Mouse (Mus musculus): Measurements from ENCODE around the gene Fbxw8. TPM values are rescaled to one million over a fixed set of nuclear protein-coding genes. Genes with fewer than 3 reads are reported as not detected.

Fbxw8 gene
- polyA plus RNA-seq, 2 experiments, result 27.9 to 55.2 TPM

DNA sequence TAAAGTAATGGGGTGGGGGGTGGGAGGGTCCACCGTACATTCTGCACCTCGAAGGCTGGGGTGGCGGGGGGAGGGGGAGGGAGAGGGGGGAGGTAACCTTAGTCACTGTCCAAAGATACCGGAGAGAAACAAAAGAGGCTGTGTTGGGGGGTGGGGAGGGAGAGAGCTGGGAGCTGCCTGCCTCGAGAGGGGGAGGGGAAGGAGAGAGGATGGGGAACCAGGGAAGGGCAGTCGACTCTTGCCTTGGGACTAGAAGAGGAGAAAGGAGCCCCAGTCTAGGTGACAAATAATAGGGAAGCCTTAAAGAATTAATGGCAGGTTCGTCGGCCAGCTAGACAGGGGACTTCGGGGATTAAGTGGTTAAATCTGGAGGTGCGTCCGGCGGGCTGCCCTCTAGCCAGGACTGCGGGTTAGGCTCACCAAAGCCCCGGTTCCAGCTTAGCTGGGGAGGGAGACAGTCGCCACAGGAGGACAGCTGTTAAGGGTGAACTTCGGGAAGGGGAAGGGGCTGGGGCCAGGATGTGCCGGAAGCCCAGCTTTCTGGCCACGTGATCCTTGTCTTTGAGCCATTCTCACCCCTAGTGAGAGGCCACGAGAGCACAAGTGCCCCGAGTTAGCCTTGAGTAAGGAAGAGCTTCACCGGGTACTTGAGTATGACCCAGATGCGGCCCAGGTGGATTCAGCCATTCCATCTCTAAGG, 19.2 kb upstream of the Fbxw8 start:
- ATAC-seq (ENCODE audit: low FRiP score, low read depth), result no peak
- Histone ChIP-seq H3K36me3 (ENCODE audit: control insufficient read depth, insufficient read depth, low read length) (no peaks in the 10 kb centered on the region), H3K9ac (ENCODE audit: low read depth, low read length, severe bottlenecking) (no peak overlapping the region)

DNA sequence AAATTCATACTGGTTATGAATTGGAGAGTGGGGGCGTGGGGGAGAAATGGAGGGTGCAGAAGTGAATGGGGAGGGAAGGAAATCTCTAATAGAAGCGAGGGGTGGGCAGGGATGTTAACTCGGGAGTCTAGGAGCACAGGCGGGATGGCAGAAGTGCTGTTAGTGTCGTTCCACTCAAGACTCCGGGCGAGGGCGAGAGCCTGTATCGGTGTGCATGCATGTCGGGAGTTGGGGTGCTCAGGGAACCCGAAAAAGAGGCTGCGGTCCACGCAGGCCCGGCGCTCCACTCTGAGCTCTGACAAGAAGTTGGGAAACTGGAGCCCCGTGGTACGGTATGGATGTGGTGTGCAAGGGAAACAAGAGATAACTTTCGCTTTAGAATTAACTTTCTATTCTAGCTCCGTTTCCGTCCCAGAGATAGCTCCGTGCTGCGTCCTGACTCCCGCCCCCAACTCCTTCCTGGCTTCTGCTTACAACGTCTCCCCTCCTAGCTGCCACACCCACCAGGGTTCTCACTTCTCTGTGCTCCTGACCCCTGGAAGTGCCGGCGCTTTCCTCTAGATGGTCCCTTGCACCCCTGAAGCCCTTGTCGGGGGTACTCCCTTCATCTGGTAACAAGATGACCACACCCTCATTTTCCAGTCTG, 16.9 kb upstream of the Fbxw8 start:
- Histone ChIP-seq H3K27me3 (ENCODE audit: control insufficient read depth, insufficient read depth, low read length) (peaks cover 82% of the 10 kb centered on the region), H3K9me3 (ENCODE audit: control insufficient read depth, low read length) (peaks cover 6% of the 10 kb centered on the region), H3K4me1 (ENCODE audit: control insufficient read depth, insufficient read depth, low read length) (peaks cover 8% of the 10 kb centered on the region; the same call in 1 of the 2 replicates), H3K4me3 (replicated peaks; ENCODE audit: low read length) (peak overlapping the region; percentile 31), H3K9ac (ENCODE audit: low read depth, low read length, severe bottlenecking) (no peak overlapping the region), H3K27ac (replicated peaks; ENCODE audit: low read depth, low read length) (no peak overlapping the region), H3K36me3 (ENCODE audit: control insufficient read depth, insufficient read depth, low read length) (no peaks in the 10 kb centered on the region), H3K4me2 (replicated peaks; ENCODE audit: low read depth, low read length, severe bottlenecking) (peak overlapping the region; percentile 52)
- no peak for TF ChIP-seq POLR2A (IDR thresholded peaks at IDR 0.05; ENCODE audit: borderline replicate concordance, extremely low read depth, insufficient read depth, insufficient read length)
- DNase-seq (ENCODE audit: low spot score) (no peak), ATAC-seq (ENCODE audit: low FRiP score, low read depth) (no peak)
- WGBS, result under 1% methylated on average over 27 of the region's 27 CpGs

More for the DNA sequence above, 19.2 kb upstream of the Fbxw8 start:
- Histone ChIP-seq H3K4me1 (ENCODE audit: control insufficient read depth, insufficient read depth, low read length) (peaks cover 8% of the 10 kb centered on the region; the same call in 1 of the 2 replicates), H3K27me3 (ENCODE audit: control insufficient read depth, insufficient read depth, low read length) (peaks cover 59% of the 10 kb centered on the region), H3K9me3 (ENCODE audit: control insufficient read depth, low read length) (peaks cover 6% of the 10 kb centered on the region), H3K4me2 (replicated peaks; ENCODE audit: low read depth, low read length, severe bottlenecking) (peak overlapping the region; percentile 44), H3K27ac (replicated peaks; ENCODE audit: low read depth, low read length) (no peak overlapping the region), H3K4me3 (replicated peaks; ENCODE audit: low read length) (peak overlapping the region; percentile 24)
- WGBS, result 2% methylated on average over 21 of the region's 22 CpGs
- no peak for DNase-seq (ENCODE audit: low spot score)
- no peak for TF ChIP-seq POLR2A (IDR thresholded peaks at IDR 0.05; ENCODE audit: borderline replicate concordance, extremely low read depth, insufficient read depth, insufficient read length)

DNA sequence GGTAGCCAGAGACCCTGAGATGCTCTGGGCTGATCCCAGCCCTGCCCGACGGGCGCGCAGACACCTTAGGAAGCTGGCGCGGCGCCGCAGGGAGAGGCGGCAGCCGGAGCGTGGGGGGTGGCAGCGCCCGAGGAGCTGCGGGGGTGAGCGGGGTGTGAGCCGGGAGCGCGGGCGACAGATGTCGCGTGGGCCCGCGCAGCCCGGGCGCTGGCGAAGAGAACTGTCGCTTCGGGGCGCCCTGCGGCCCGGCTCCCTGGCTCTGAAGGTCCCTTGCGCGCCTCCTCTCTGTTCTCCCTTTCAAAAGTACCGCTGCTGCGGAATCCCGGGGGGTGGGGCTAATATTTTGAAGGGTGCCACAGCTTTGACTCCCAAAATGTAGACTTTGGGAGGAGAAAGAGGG, 16.4 kb upstream of the Fbxw8 start:
- Histone ChIP-seq H3K9me3 (ENCODE audit: control insufficient read depth, low read length) (peaks cover 6% of the 10 kb centered on the region), H3K36me3 (ENCODE audit: control insufficient read depth, insufficient read depth, low read length) (no peaks in the 10 kb centered on the region), H3K4me1 (ENCODE audit: control insufficient read depth, insufficient read depth, low read length) (peaks cover 8% of the 10 kb centered on the region; the same call in 1 of the 2 replicates), H3K4me2 (replicated peaks; ENCODE audit: low read depth, low read length, severe bottlenecking) (peak overlapping the region; percentile 52), H3K4me3 (replicated peaks; ENCODE audit: low read length) (peak overlapping the region; percentile 31), H3K27ac (replicated peaks; ENCODE audit: low read depth, low read length) (no peak overlapping the region), H3K9ac (ENCODE audit: low read depth, low read length, severe bottlenecking) (peak overlapping the region; percentile 25; the same call in 1 of the 2 replicates), H3K27me3 (ENCODE audit: control insufficient read depth, insufficient read depth, low read length) (peaks cover 82% of the 10 kb centered on the region)
- no peak for TF ChIP-seq POLR2A (IDR thresholded peaks at IDR 0.05; ENCODE audit: borderline replicate concordance, extremely low read depth, insufficient read depth, insufficient read length)
- DNase-seq (ENCODE audit: low spot score), result no peak
- WGBS, result 10% methylated on average over 25 of the region's 36 CpGs
- ATAC-seq (ENCODE audit: low FRiP score, low read depth), result no peak

DNA sequence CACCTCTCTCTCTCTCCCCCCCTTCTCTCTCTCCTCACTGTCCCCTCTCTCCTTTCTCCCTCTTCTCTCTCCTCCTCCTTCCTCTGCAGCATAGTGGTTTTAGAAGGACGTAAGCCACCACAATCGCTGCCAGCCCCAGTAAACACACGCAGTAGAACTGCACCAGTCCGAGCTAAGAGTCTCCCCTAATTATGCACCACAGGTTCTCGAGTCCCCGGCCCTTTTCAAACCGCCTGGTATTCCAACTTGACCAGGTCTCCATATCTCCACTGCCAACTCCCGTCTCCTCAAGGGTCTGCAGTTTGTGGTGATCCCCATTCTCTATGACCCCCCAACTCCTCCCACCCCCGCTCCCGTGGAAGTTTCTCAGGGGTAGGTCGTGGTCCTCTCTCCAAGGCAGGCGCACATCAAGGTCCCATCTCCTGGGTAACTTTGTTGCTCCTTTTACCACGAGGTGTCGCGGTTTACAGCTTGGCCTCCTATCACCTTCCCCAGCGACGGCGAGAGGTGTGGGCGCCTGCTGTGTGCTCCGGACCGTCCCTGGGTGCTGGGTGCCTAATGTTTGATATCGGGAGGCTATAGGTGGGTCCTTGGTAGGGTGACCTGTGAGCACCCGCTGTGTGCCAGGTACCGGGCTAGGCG, 15.7 kb upstream of the Fbxw8 start:
- H3K4me2 ChIP-seq (replicated peaks; ENCODE audit: low read depth, low read length, severe bottlenecking), result peak overlapping the region; percentile 52
- under 1% methylated on average over 25 of the region's 25 CpGs for WGBS
- peak overlapping the region; percentile 31 for H3K4me3 ChIP-seq (replicated peaks; ENCODE audit: low read length)
- H3K27ac ChIP-seq (replicated peaks; ENCODE audit: low read depth, low read length), result no peak overlapping the region
- peaks cover 86% of the 10 kb centered on the region for H3K27me3 ChIP-seq (ENCODE audit: control insufficient read depth, insufficient read depth, low read length)
- H3K36me3 ChIP-seq (ENCODE audit: control insufficient read depth, insufficient read depth, low read length), result no peaks in the 10 kb centered on the region
- no peak overlapping the region for H3K9ac ChIP-seq (ENCODE audit: low read depth, low read length, severe bottlenecking)
- no peak for TF ChIP-seq POLR2A (IDR thresholded peaks at IDR 0.05; ENCODE audit: borderline replicate concordance, extremely low read depth, insufficient read depth, insufficient read length)
- DNase-seq (ENCODE audit: low spot score) (no peak), ATAC-seq (ENCODE audit: low FRiP score, low read depth) (no peak)
- peaks cover 6% of the 10 kb centered on the region for H3K9me3 ChIP-seq (ENCODE audit: control insufficient read depth, low read length)
- H3K4me1 ChIP-seq (ENCODE audit: control insufficient read depth, insufficient read depth, low read length), result peaks cover 8% of the 10 kb centered on the region; the same call in 1 of the 2 replicates
